Mouse (Mus musculus): ENCODE results near the gene Gypa. TPM values are rescaled to one million over a fixed set of nuclear protein-coding genes. Genes with fewer than 3 reads are reported as not detected.

The Gypa gene
- polyA plus RNA-seq, 1 experiment, result 235 TPM

GRCm38 (mm10) chr8:80500244-80500643 lies 6.7 kb downstream of the Gypa start:
- TF ChIP-seq POLR2A (IDR thresholded peaks at IDR 0.05; ENCODE audit: borderline replicate concordance, control insufficient read depth, low read depth, low read length), result no peak
- no peak for TF ChIP-seq CTCF (IDR thresholded peaks at IDR 0.05; ENCODE audit: control insufficient read depth, insufficient read depth, low read length)
- Histone ChIP-seq H3K27ac (ENCODE audit: control insufficient read depth, insufficient read depth, low read depth, low read length, poor library complexity) (peak overlapping the region; percentile 80; the same call in 1 of the 2 replicates), H3K4me1 (ENCODE audit: control insufficient read depth, insufficient read depth, low read length) (no peaks in the 10 kb centered on the region), H3K4me3 (replicated peaks; ENCODE audit: control insufficient read depth, low read depth, low read length) (no peak overlapping the region)
- 54% methylated on average over 2 of the region's 2 CpGs for WGBS

GRCm38 (mm10) chr8:80500773-80501172 lies 7.2 kb downstream of the Gypa start:
- Histone ChIP-seq H3K4me3 (replicated peaks; ENCODE audit: control insufficient read depth, low read depth, low read length) (no peak overlapping the region), H3K27ac (ENCODE audit: control insufficient read depth, insufficient read depth, low read depth, low read length, poor library complexity) (peak overlapping the region; percentile 80; the same call in 1 of the 2 replicates), H3K4me1 (ENCODE audit: control insufficient read depth, insufficient read depth, low read length) (no peaks in the 10 kb centered on the region)
- TF ChIP-seq POLR2A (IDR thresholded peaks at IDR 0.05; ENCODE audit: borderline replicate concordance, control insufficient read depth, low read depth, low read length) (no peak), CTCF (IDR thresholded peaks at IDR 0.05; ENCODE audit: control insufficient read depth, insufficient read depth, low read length) (no peak)
- WGBS, result 63% methylated on average over 3 of the region's 3 CpGs

- Histone ChIP-seq H3K4me1 (ENCODE audit: control insufficient read depth, insufficient read depth, low read length) (no peaks in the 10 kb centered on the region), H3K27ac (ENCODE audit: control insufficient read depth, insufficient read depth, low read depth, low read length, poor library complexity) (peak overlapping the region; percentile 80; the same call in 1 of the 2 replicates), H3K4me3 (replicated peaks; ENCODE audit: control insufficient read depth, low read depth, low read length) (no peak overlapping the region)
- WGBS, result 63% methylated on average over 6 of the region's 6 CpGs
- TF ChIP-seq CTCF (IDR thresholded peaks at IDR 0.05; ENCODE audit: control insufficient read depth, insufficient read depth, low read length), result no peak
- TF ChIP-seq POLR2A (IDR thresholded peaks at IDR 0.05; ENCODE audit: borderline replicate concordance, control insufficient read depth, low read depth, low read length), result no peak
Measured at GRCm38 (mm10) chr8:80501283-80501682, 7.7 kb downstream of the Gypa start.

GRCm38 (mm10) chr8:80526382-80527355 lies 33.1 kb downstream of the Gypa start:
- no peak overlapping the region for H3K27ac ChIP-seq (ENCODE audit: control insufficient read depth, insufficient read depth, low read depth, low read length, poor library complexity)
- no peaks in the 10 kb centered on the region for H3K4me1 ChIP-seq (ENCODE audit: control insufficient read depth, insufficient read depth, low read length)
- no peak overlapping the region for H3K4me3 ChIP-seq (replicated peaks; ENCODE audit: control insufficient read depth, low read depth, low read length)
- 78% methylated on average over 5 of the region's 5 CpGs for WGBS
- TF ChIP-seq CTCF (IDR thresholded peaks at IDR 0.05; ENCODE audit: control insufficient read depth, insufficient read depth, low read length) (no peak), POLR2A (IDR thresholded peaks at IDR 0.05; ENCODE audit: borderline replicate concordance, control insufficient read depth, low read depth, low read length) (no peak)

- Histone ChIP-seq H3K4me1 (ENCODE audit: control insufficient read depth, insufficient read depth, low read length) (no peaks in the 10 kb centered on the region), H3K27ac (ENCODE audit: control insufficient read depth, insufficient read depth, low read depth, low read length, poor library complexity) (no peak overlapping the region), H3K4me3 (replicated peaks; ENCODE audit: control insufficient read depth, low read depth, low read length) (no peak overlapping the region)
- WGBS, result 85% methylated on average over 3 of the region's 3 CpGs
- TF ChIP-seq CTCF (IDR thresholded peaks at IDR 0.05; ENCODE audit: control insufficient read depth, insufficient read depth, low read length) (no peak), POLR2A (IDR thresholded peaks at IDR 0.05; ENCODE audit: borderline replicate concordance, control insufficient read depth, low read depth, low read length) (no peak)
Measured at GRCm38 (mm10) chr8:80541836-80542235, 48.3 kb downstream of the Gypa start.

- TF ChIP-seq POLR2A (IDR thresholded peaks at IDR 0.05; ENCODE audit: borderline replicate concordance, control insufficient read depth, low read depth, low read length) (no peak), CTCF (IDR thresholded peaks at IDR 0.05; ENCODE audit: control insufficient read depth, insufficient read depth, low read length) (no peak)
- Histone ChIP-seq H3K4me3 (replicated peaks; ENCODE audit: control insufficient read depth, low read depth, low read length) (no peak overlapping the region), H3K27ac (ENCODE audit: control insufficient read depth, insufficient read depth, low read depth, low read length, poor library complexity) (no peak overlapping the region), H3K4me1 (ENCODE audit: control insufficient read depth, insufficient read depth, low read length) (no peaks in the 10 kb centered on the region)
Measured at GRCm38 (mm10) chr8:80550436-80550835, 56.9 kb downstream of the Gypa start.

- TF ChIP-seq POLR2A (IDR thresholded peaks at IDR 0.05; ENCODE audit: borderline replicate concordance, control insufficient read depth, low read depth, low read length) (no peak), CTCF (IDR thresholded peaks at IDR 0.05; ENCODE audit: control insufficient read depth, insufficient read depth, low read length) (no peak)
- no peaks in the 10 kb centered on the region for H3K4me1 ChIP-seq (ENCODE audit: control insufficient read depth, insufficient read depth, low read length)
- H3K27ac ChIP-seq (ENCODE audit: control insufficient read depth, insufficient read depth, low read depth, low read length, poor library complexity), result no peak overlapping the region
- no peak overlapping the region for H3K4me3 ChIP-seq (replicated peaks; ENCODE audit: control insufficient read depth, low read depth, low read length)
- WGBS, result 59% methylated on average over 3 of the region's 3 CpGs
Measured at GRCm38 (mm10) chr8:80551303-80551702, 57.7 kb downstream of the Gypa start.

- 90% methylated on average over 2 of the region's 2 CpGs for WGBS
- Histone ChIP-seq H3K4me3 (replicated peaks; ENCODE audit: control insufficient read depth, low read depth, low read length) (no peak overlapping the region), H3K4me1 (ENCODE audit: control insufficient read depth, insufficient read depth, low read length) (no peaks in the 10 kb centered on the region), H3K27ac (ENCODE audit: control insufficient read depth, insufficient read depth, low read depth, low read length, poor library complexity) (no peak overlapping the region)
- TF ChIP-seq POLR2A (IDR thresholded peaks at IDR 0.05; ENCODE audit: borderline replicate concordance, control insufficient read depth, low read depth, low read length) (no peak), CTCF (IDR thresholded peaks at IDR 0.05; ENCODE audit: control insufficient read depth, insufficient read depth, low read length) (no peak)
Measured at GRCm38 (mm10) chr8:80554991-80555390, 61.4 kb downstream of the Gypa start.

Other genes starting within 250 kb of the Gypa start
- not detected in 2 replicates for gene Frem3, start 117.3 kb downstream of the Gypa start, polyA plus RNA-seq (2011; ENCODE audit: insufficient read depth, insufficient read length, low replicate concordance, missing spikeins)
- gene Smarca5, start 245.7 kb downstream of the Gypa start, polyA plus RNA-seq (2011; ENCODE audit: insufficient read depth, insufficient read length, low replicate concordance, missing spikeins), result 29.1 and 31.8 TPM in 2 replicates